Mouse (Mus musculus) left cerebral cortex, adult 2 months (tissue): ENCODE data around the gene Ugt1a2. TPM values are rescaled to one million over a fixed set of nuclear protein-coding genes. Genes with fewer than 3 reads are reported as not detected.

ENCODE experiments used
- DNase-seq, 2 experiments: peaks; one replicate each; pipeline ENCODE4 v3.0.0; 2021 to 2022; ENCODE audit warnings: low spot score in 2 of 2, mixed read lengths in 1 of 2; ENCODE audit errors: extremely low spot score in 1 of 2
- H3K27ac ChIP-seq: fragments of 200-600 bp; 2 replicates; pipeline ENCODE4 v1.8.1; 2022
- H3K4me3 ChIP-seq: fragments of 200-600 bp; 2 replicates; pipeline ENCODE4 v1.8.1; 2022
- CTCF ChIP-seq: fragments of 200-600 bp; IDR thresholded peaks from 2 replicates; pipeline ENCODE4 v1.8.1; 2022; ENCODE audit warnings: antibody characterized with exemption, mild to moderate bottlenecking, moderate library complexity
- intact Hi-C: fragments of 180-260 bp; cut with DNase I; formaldehyde crosslinking; loops from one replicate; pipeline ENCODE4 v1.15.1; 2025
- total RNA-seq, 2 experiments: library from RNA; stranded (reverse); gene quantifications; 2 replicates each; pipeline ENCODE4 v1.2.3; 2021

Ugt1a2 gene
- total RNA-seq, 2 experiments from 2014 or later = not detected

DNA sequence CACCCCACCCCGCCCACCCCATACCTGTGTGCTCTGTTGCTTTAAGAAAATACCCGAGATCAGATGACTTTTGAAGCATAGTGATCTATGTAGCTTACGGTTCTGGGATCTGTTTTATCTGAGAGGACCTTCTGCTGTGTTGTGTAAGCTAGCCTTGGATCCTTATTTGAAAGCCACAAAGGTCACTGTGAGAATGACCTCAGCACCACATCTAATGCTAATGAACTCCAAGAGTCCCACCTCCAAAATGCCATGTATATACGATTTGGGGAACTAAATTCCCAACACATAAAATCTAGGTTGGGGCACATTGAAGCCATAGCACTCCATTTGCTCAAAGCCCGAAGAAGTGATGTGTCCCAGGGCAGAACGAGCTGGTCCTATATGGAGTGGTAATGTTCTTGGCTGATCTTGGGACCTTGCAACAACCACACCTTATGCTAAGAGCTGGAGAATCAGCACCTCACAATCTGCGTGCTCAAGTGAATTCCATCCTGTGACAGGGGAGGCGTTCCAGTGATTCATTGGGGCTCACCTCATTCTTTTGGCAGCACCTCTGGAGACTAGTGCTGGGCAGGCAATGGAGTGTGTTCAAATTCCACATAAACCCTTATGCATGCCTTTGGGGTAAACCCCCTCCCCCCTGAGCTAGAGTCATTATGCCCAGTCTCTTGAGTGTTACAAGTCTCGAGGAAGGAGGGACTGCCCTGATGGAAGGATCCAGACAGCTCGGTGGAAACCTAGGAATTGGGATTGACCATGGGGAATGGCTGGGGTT, 56.7 kb downstream of the Ugt1a2 start:
- no peak for TF ChIP-seq CTCF
- no peak for DNase-seq
- Histone ChIP-seq H3K4me3 (no peak overlapping the region), H3K27ac (no peak overlapping the region)
- intact Hi-C loops = no loop called here

DNA sequence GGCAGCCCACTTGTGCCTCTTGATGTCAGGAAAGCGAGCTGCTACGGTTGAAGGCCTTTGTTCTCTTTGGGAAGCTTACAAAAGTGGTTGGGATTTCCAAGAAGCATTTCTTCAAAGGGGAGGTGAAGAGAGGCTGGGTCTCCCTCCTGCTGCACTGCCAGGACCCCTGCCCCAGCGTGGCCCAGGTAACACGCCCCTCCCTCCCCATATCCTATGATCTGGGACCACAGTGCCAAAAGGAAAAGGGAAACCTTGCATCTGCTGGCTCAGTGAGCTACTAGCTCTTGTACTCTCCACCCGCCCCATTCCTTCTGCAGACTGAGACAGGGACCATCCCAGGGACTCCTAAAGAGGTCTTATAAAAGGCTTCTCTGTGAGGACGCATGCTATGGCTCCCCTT, 57.3 kb downstream of the Ugt1a2 start:
- TF ChIP-seq CTCF = no peak
- DNase-seq = no peak
- Histone ChIP-seq H3K4me3 (no peak overlapping the region), H3K27ac (no peak overlapping the region)
- intact Hi-C loops = no loop called here

DNA sequence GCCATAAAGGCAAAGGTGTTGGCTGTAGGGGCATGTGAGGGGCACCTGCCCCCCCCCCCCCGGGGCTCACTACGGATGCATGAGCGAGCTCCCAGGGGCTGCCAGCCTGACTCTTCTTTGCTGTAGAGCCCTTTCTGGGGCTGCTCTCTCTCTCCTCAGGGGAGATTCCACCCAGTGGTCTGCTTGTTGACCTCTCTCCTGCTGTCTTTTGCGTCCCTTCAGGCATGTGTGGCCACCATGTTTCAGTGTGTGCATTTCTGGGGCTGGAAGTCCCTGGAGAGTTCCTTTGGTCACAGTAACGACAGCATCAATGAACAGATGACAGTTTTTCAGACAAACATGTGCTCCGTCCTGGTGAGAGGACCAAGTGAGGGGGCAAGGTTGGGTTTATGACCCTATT, 58.0 kb downstream of the Ugt1a2 start:
- Histone ChIP-seq H3K27ac (no peak overlapping the region), H3K4me3 (no peak overlapping the region)
- intact Hi-C loops = no loop called here
- TF ChIP-seq CTCF = no peak
- DNase-seq = no peak

GRCm38 (mm10) chr1:88258881-88259642, 58.7 kb downstream of the Ugt1a2 start:
- no peak for DNase-seq
- H3K4me3 ChIP-seq = no peak overlapping the region
- H3K27ac ChIP-seq = no peak overlapping the region
- no peak; the same call in 1 of the 2 replicates for TF ChIP-seq CTCF
- intact Hi-C loops = no loop called here

DNA sequence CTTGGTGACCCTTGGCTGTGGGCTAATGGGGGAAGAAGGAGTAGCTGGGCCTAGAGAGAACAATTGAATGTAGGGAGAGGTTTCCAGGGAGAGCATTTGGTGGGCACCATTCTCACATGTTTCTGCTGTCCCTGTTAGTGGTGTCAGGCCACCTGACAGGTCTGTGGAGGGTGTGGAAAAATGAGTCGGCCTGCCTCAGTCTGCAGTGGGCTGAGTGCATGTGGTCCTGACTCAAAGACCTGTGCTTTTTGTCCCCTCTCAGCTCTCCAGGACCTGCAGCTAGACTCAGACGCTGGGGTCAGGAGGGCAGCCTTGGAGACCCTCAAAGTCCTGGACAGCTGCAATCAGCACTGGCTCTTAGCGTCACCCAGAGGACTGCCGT, 59.2 kb downstream of the Ugt1a2 start:
- intact Hi-C loops = no loop called here
- no peak overlapping the region for H3K27ac ChIP-seq
- TF ChIP-seq CTCF = no peak
- no peak for DNase-seq
- H3K4me3 ChIP-seq = no peak overlapping the region

DNA sequence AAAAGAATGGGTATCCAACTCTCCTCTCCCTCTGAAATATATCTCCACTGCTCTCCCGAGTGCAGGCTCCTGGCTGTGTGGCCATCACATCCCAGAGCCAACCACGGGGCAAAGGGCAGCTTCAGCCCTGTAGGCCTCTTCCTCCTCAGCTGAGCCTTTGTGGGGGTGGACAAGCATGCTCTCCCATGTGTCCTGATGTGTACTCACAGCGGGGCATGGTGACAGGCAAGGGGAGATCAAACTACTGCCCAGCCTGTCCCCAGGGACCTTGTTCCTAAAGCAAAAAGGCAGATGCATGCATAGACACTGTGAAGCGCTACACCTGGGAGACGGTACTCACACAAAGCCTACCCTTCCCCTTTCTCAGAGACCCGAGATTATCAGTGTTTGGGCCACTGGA, 59.7 kb downstream of the Ugt1a2 start:
- Histone ChIP-seq H3K4me3 (no peak overlapping the region), H3K27ac (no peak overlapping the region)
- intact Hi-C loops = no loop called here
- DNase-seq = no peak
- no peak for TF ChIP-seq CTCF

DNA sequence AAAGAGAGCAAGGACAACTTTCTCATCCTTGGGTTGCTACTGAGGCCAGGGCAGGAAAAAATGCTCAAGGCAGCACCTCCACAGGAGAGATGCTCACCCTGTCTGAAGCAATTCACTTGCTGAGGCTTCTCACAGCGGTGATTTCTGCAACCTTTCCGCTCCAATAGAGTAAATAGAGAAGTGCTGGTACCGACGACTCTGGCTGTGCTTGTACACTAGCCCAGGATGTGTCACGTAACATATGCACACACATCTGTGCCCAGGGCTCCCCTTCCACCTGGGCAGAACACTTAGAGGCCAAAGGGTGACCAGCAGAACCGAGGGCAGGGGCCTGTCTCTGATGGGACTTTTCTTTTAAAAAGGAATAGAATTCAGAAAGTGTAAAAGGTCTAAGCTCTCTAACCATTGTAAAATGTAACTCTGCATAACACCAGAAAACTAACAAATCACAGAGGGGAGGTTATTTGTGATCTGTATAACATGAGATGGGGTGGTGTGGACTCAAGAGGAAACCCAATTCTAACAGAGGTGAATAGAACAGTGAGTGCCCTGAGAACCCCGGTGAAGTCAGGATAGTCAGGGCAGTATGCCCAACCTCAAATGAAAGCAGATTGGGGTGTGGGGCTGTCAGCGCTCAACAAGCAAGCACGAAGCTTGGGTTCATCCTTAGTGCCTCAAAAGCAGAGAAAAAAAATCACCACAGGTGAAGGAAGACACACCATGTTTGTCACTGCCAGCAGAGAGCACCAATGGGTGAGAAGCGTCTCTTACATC, 60.4 kb downstream of the Ugt1a2 start:
- TF ChIP-seq CTCF = no peak
- no peak for DNase-seq
- intact Hi-C loops = no loop called here

DNA sequence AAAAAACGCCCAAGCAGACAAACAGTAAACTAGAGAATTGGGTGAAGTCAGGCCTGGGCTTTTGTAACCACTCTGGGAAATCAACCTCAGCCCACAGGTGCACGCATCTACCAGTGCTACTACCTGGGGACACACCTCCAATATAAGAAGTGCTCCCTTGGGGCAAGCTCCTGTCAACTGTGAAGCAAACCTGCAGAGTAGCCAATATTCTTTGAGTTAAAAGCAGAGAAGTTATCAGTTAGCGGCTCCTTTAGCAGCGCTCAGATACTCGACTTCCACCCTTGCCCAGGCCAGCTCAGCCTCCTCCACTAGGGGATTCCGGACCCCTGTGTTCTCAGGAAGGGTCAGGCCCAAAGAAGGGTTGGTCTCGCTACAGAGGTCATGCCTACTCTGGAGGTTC, 61.3 kb downstream of the Ugt1a2 start:
- intact Hi-C loops = no loop called here
- no peak for DNase-seq
- TF ChIP-seq CTCF = no peak

More for the DNA sequence above, 60.4 kb downstream of the Ugt1a2 start:
- Histone ChIP-seq H3K4me3 (no peak overlapping the region), H3K27ac (no peak overlapping the region)

GRCm38 (mm10) chr1:88262255-88262654, 61.9 kb downstream of the Ugt1a2 start:
- TF ChIP-seq CTCF = no peak
- Histone ChIP-seq H3K27ac (no peak overlapping the region), H3K4me3 (no peak overlapping the region)
- intact Hi-C loops = no loop called here
- no peak for DNase-seq

More for the DNA sequence above, 61.3 kb downstream of the Ugt1a2 start:
- Histone ChIP-seq H3K27ac (no peak overlapping the region), H3K4me3 (no peak overlapping the region)

GRCm38 (mm10) chr1:88262961-88263360, 62.6 kb downstream of the Ugt1a2 start:
- intact Hi-C loops = no loop called here
- no peak for TF ChIP-seq CTCF
- no peak for DNase-seq
- no peak overlapping the region for H3K4me3 ChIP-seq
- no peak overlapping the region for H3K27ac ChIP-seq

DNA sequence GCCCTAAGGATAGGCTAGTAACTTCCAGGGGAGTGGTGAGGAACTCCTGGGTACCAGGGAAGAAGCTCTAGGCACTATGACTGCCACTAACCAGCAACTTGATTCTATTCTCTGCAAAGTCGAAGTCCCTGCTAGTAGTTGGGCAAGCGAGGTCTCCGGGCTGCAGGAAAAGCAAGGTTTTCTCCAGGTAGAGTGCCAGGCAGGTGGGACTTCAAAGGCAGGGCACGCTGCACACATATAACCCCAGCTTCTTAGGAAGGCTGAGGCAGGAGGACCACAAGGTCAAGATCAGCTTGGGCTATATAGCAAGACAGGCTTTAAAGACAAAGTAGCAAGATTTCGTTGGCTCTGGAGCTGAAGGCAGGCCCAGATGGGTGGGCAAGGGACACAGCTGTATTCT, 63.4 kb downstream of the Ugt1a2 start:
- no peak for DNase-seq
- intact Hi-C loops = no loop called here
- TF ChIP-seq CTCF = no peak
- Histone ChIP-seq H3K4me3 (no peak overlapping the region), H3K27ac (no peak overlapping the region)

DNA sequence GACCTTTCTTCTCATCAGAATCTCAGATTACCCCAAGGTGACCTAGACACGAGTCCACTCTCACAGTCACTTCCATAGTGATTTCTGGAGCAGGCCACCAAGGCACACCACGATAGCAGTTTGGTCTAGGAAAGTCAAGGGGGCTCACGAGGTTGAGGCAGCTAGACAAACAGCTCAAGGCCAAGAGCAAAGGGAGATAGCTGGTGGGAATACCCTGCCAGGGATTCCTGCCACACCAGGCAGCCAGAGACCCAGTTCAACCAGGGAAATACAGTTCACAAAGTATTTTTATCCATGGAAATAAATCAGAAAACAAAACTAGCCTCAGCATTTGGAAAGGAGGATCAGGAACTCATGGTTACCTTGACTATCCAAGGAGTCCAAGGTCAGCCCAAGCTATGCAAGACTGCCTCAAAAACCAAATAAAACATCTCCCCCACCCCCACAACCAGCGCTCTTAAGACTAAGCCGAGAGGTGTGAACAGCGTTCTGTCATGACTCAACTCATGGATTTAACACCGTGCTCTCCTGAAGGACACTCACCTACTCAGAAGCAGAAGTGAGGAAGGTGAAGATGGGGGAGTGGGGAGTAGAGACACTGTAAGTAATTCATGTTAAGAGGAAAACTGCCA, 64.0 kb downstream of the Ugt1a2 start:
- intact Hi-C loops = no loop called here
- DNase-seq = no peak
- no peak for TF ChIP-seq CTCF
- no peak overlapping the region for H3K27ac ChIP-seq
- no peak overlapping the region for H3K4me3 ChIP-seq
